Mouse (Mus musculus): Measurements from ENCODE around the gene Id1. TPM values are rescaled to one million over a fixed set of nuclear protein-coding genes. Genes with fewer than 3 reads are reported as not detected.

Gene Id1
- polyA plus RNA-seq, 1 experiment, result 0.75 TPM

DNA sequence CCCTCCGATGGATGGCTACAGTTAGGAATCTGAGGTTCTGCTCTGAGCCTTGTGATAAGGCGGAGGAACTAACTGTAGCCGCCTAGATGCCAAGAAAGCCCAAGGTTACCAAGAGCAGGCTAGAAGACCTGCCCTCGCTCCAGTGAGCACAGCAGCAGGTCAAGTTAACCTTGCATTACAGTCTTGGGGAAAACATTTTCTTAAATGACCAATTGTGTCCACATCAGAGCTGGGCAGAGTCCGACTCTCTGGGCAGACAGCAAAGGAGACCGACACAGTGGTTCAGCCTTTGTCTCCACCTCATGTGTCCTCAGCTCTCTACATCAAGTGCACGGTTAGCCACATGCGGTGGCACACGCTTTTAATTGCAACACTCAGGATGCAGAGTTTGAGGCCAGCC lies 35.5 kb downstream of the Id1 start:
- H3K36me3 ChIP-seq (ENCODE audit: control insufficient read depth), result peaks cover 14% of the 10 kb centered on the region
- H3K4me1 ChIP-seq (ENCODE audit: control insufficient read depth), result peaks cover 67% of the 10 kb centered on the region
- TF ChIP-seq GATA1 (IDR thresholded peaks at IDR 0.05; ENCODE audit: low read length) (no peak), TAL1 (IDR thresholded peaks at IDR 0.05; ENCODE audit: low read length) (no peak)
- H3K9me3 ChIP-seq (ENCODE audit: control insufficient read depth, low read length), result no peaks in the 10 kb centered on the region; the same call in 1 of the 2 replicates
- peaks cover 52% of the 10 kb centered on the region for H3K27me3 ChIP-seq (ENCODE audit: control insufficient read depth)
- no peak overlapping the region for H3K4me3 ChIP-seq (replicated peaks)

DNA sequence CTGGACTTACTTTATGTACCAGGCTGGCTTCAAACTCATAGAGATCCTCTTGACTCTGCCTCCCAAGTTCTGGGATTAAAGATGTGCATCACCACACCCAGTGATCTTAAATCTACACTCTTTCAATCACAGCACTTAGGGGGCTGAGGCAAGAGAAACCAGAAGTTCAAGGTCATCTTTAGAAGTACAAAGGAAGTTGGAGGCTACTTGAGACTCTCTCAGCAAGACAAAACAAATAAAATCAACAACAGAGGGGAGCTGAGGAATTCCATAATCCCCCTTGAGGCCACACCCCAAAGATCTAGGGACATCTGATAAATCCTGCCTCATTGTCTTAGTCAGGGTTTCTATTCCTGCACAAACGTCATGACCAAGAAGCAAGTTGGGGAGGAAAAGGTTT lies 36.2 kb downstream of the Id1 start:
- peaks cover 20% of the 10 kb centered on the region for H3K36me3 ChIP-seq (ENCODE audit: control insufficient read depth)
- H3K4me3 ChIP-seq (replicated peaks), result no peak overlapping the region
- peaks cover 52% of the 10 kb centered on the region for H3K27me3 ChIP-seq (ENCODE audit: control insufficient read depth)
- H3K4me1 ChIP-seq (ENCODE audit: control insufficient read depth), result peaks cover 64% of the 10 kb centered on the region
- H3K9me3 ChIP-seq (ENCODE audit: control insufficient read depth, low read length), result no peaks in the 10 kb centered on the region; the same call in 1 of the 2 replicates
- TF ChIP-seq TAL1 (IDR thresholded peaks at IDR 0.05; ENCODE audit: low read length) (no peak), GATA1 (IDR thresholded peaks at IDR 0.05; ENCODE audit: low read length) (no peak)

GRCm38 (mm10) chr2:152775357-152775756 lies 39.3 kb downstream of the Id1 start:
- no peaks in the 10 kb centered on the region for H3K9me3 ChIP-seq (ENCODE audit: control insufficient read depth, low read length)
- no peak overlapping the region for H3K4me3 ChIP-seq (replicated peaks)
- TF ChIP-seq TAL1 (IDR thresholded peaks at IDR 0.05; ENCODE audit: low read length), result no peak
- no peak for TF ChIP-seq GATA1 (IDR thresholded peaks at IDR 0.05; ENCODE audit: low read length)
- H3K4me1 ChIP-seq (ENCODE audit: control insufficient read depth), result peaks cover 44% of the 10 kb centered on the region
- peaks cover 31% of the 10 kb centered on the region for H3K27me3 ChIP-seq (ENCODE audit: control insufficient read depth)
- peaks cover 48% of the 10 kb centered on the region for H3K36me3 ChIP-seq (ENCODE audit: control insufficient read depth)

GRCm38 (mm10) chr2:152776019-152776418 lies 40.0 kb downstream of the Id1 start:
- Histone ChIP-seq H3K36me3 (ENCODE audit: control insufficient read depth) (peaks cover 54% of the 10 kb centered on the region), H3K4me1 (ENCODE audit: control insufficient read depth) (peaks cover 46% of the 10 kb centered on the region), H3K27me3 (ENCODE audit: control insufficient read depth) (peaks cover 25% of the 10 kb centered on the region), H3K9me3 (ENCODE audit: control insufficient read depth, low read length) (no peaks in the 10 kb centered on the region), H3K4me3 (replicated peaks) (no peak overlapping the region)
- TF ChIP-seq GATA1 (IDR thresholded peaks at IDR 0.05; ENCODE audit: low read length) (no peak), TAL1 (IDR thresholded peaks at IDR 0.05; ENCODE audit: low read length) (no peak)

DNA sequence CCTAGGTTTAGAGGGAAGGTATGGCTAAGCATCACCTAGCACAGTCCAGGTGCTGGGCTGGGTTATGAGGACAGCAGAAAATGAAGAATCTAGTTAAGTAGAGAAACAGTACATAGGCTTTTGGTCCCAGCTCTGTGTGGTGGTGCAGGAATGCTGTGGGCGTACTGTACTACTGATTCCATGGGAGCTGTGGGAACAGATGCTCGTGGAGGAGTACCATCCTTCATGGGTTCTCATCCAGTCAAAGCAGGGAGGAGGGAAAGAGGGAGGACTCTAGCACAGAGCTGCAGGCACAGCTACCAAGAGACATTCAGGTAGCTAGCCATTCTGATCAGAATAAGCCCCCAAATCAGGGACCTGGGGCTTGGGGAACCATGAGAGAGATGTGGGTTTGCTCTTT lies 40.4 kb downstream of the Id1 start:
- peaks cover 58% of the 10 kb centered on the region for H3K36me3 ChIP-seq (ENCODE audit: control insufficient read depth)
- H3K27me3 ChIP-seq (ENCODE audit: control insufficient read depth), result peaks cover 21% of the 10 kb centered on the region
- TF ChIP-seq TAL1 (IDR thresholded peaks at IDR 0.05; ENCODE audit: low read length) (no peak), GATA1 (IDR thresholded peaks at IDR 0.05; ENCODE audit: low read length) (no peak)
- no peak overlapping the region for H3K4me3 ChIP-seq (replicated peaks)
- no peaks in the 10 kb centered on the region for H3K9me3 ChIP-seq (ENCODE audit: control insufficient read depth, low read length)
- H3K4me1 ChIP-seq (ENCODE audit: control insufficient read depth), result peaks cover 50% of the 10 kb centered on the region

GRCm38 (mm10) chr2:152777081-152777480 lies 41.0 kb downstream of the Id1 start:
- TF ChIP-seq GATA1 (IDR thresholded peaks at IDR 0.05; ENCODE audit: low read length) (no peak), TAL1 (IDR thresholded peaks at IDR 0.05; ENCODE audit: low read length) (no peak)
- H3K27me3 ChIP-seq (ENCODE audit: control insufficient read depth), result peaks cover 15% of the 10 kb centered on the region
- peaks cover 65% of the 10 kb centered on the region for H3K36me3 ChIP-seq (ENCODE audit: control insufficient read depth)
- peaks cover 53% of the 10 kb centered on the region for H3K4me1 ChIP-seq (ENCODE audit: control insufficient read depth)
- no peak overlapping the region for H3K4me3 ChIP-seq (replicated peaks)
- H3K9me3 ChIP-seq (ENCODE audit: control insufficient read depth, low read length), result no peaks in the 10 kb centered on the region

- peaks cover 93% of the 10 kb centered on the region for H3K36me3 ChIP-seq (ENCODE audit: control insufficient read depth)
- peaks cover 69% of the 10 kb centered on the region for H3K4me1 ChIP-seq (ENCODE audit: control insufficient read depth)
- H3K27me3 ChIP-seq (ENCODE audit: control insufficient read depth), result no peaks in the 10 kb centered on the region
- no peak for TF ChIP-seq GATA1 (IDR thresholded peaks at IDR 0.05; ENCODE audit: low read length)
- no peak overlapping the region for H3K4me3 ChIP-seq (replicated peaks)
- H3K9me3 ChIP-seq (ENCODE audit: control insufficient read depth, low read length), result no peaks in the 10 kb centered on the region
Observed at GRCm38 (mm10) chr2:152780466-152780865, 44.4 kb downstream of the Id1 start.

DNA sequence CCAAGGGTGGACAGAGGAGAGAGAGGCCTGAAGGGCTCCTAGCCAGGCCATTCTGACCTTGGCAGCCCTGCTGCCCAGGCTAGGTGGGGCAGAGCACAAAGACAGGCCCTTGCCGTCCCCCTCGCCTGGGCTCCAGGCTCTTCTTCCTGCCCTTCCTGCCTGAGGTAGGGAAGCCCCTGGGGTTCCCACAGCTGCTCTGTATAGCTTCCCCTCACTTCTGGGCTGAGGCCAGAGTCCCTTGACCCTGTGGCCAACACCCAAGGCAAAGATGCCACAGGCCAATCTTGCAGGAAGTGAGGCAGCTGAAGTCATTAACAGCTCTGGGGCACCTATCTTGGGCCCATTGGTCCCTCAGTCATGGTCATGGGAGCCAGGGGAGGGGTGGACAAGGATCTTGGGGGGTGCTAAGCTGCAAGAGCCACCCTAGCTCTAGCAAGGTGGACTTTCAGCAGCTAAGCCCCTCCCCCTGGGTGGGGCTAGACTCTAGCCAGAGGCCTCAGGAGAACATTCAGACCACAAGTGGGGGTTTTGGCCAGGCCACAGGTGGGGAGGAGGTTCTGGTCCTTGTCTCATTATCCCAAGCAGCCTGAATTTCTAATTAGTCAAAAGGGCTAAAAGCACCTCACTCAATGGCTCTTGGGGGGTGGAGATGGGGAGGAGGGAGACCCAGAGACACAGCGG lies 45.1 kb downstream of the Id1 start:
- TF ChIP-seq TAL1 (IDR thresholded peaks at IDR 0.05; ENCODE audit: low read length) (no peak), GATA1 (IDR thresholded peaks at IDR 0.05; ENCODE audit: low read length) (no peak)
- H3K27me3 ChIP-seq (ENCODE audit: control insufficient read depth), result no peaks in the 10 kb centered on the region
- peaks cover 95% of the 10 kb centered on the region for H3K36me3 ChIP-seq (ENCODE audit: control insufficient read depth)
- no peaks in the 10 kb centered on the region for H3K9me3 ChIP-seq (ENCODE audit: control insufficient read depth, low read length)
- peaks cover 73% of the 10 kb centered on the region for H3K4me1 ChIP-seq (ENCODE audit: control insufficient read depth)
- no peak overlapping the region for H3K4me3 ChIP-seq (replicated peaks)

- Histone ChIP-seq H3K27me3 (ENCODE audit: control insufficient read depth) (no peaks in the 10 kb centered on the region), H3K9me3 (ENCODE audit: control insufficient read depth, low read length) (no peaks in the 10 kb centered on the region), H3K4me3 (replicated peaks) (no peak overlapping the region), H3K4me1 (ENCODE audit: control insufficient read depth) (peaks cover 79% of the 10 kb centered on the region), H3K36me3 (ENCODE audit: control insufficient read depth) (peaks cover 93% of the 10 kb centered on the region)
- no peak for TF ChIP-seq GATA1 (IDR thresholded peaks at IDR 0.05; ENCODE audit: low read length)
- TF ChIP-seq TAL1 (IDR thresholded peaks at IDR 0.05; ENCODE audit: low read length), result no peak
Observed at GRCm38 (mm10) chr2:152782656-152783055, 46.6 kb downstream of the Id1 start.

DNA sequence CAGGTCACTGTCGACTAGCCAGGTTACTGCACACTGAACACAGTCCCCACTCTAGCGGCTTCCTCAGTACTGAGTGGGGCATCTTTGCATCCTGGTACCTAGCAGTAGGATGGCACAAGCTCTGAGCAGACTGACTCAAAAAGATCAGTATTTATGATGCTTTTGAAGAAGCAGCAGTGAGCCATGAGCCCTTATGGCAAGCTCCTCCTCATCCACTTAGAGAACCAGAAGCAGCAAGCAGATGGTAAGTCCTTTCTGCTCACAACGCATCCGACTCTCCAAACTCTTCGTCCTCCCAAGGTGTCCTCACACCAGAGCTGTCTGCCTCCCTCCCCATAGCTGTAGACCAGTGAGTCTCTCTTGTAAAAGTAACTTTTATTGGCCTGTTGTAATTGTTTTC lies 47.2 kb downstream of the Id1 start:
- TF ChIP-seq TAL1 (IDR thresholded peaks at IDR 0.05; ENCODE audit: low read length), result no peak
- no peak for TF ChIP-seq GATA1 (IDR thresholded peaks at IDR 0.05; ENCODE audit: low read length)
- H3K4me1 ChIP-seq (ENCODE audit: control insufficient read depth), result peaks cover 84% of the 10 kb centered on the region
- peaks cover 97% of the 10 kb centered on the region for H3K36me3 ChIP-seq (ENCODE audit: control insufficient read depth)
- no peaks in the 10 kb centered on the region for H3K27me3 ChIP-seq (ENCODE audit: control insufficient read depth)
- H3K9me3 ChIP-seq (ENCODE audit: control insufficient read depth, low read length), result no peaks in the 10 kb centered on the region
- no peak overlapping the region for H3K4me3 ChIP-seq (replicated peaks)

Data from erythroblast, embryonic 14.5 days (primary cell).